Mouse (Mus musculus) stomach, embryonic 15.5 days (tissue): ENCODE data around the gene Olfr1373. TPM values are rescaled to one million over a fixed set of nuclear protein-coding genes. Genes with fewer than 3 reads are reported as not detected.
"Not testable (repeated sequence)": the region's sequence is repeated elsewhere in the genome, so short reads cannot be mapped to it uniquely, and the experiment has no call there.

ENCODE experiments used
- ATAC-seq: fragments of 200-750 bp; cut with Nextera tagmentation; 2 replicates; pipeline ENCODE4 v1.8.0; 2017; ENCODE audit warnings: low read depth, moderate number of reproducible peaks, moderate TSS enrichment; ENCODE audit not compliant: insufficient read depth, low FRiP score
- H3K27ac ChIP-seq: fragments of 300-500 bp; sonication (generic); 2 replicates; pipeline ENCODE4 v1.5.1; 2015; ENCODE audit warnings: mild to moderate bottlenecking, inconsistent platforms
- H3K27me3 ChIP-seq: fragments of 300-500 bp; sonication (generic); replicated peaks from 2 replicates; pipeline ENCODE4 v1.6.1; 2015; ENCODE audit warnings: inconsistent platforms
- H3K36me3 ChIP-seq: fragments of 300-500 bp; sonication (generic); 2 replicates; pipeline ENCODE4 v1.6.1; 2015; ENCODE audit warnings: inconsistent platforms
- H3K4me1 ChIP-seq: fragments of 300-500 bp; sonication (generic); 2 replicates; pipeline ENCODE4 v1.6.1; 2015; ENCODE audit warnings: inconsistent platforms
- H3K4me2 ChIP-seq: fragments of 300-500 bp; sonication (generic); 2 replicates; pipeline ENCODE4 v1.6.1; 2015; ENCODE audit warnings: mild to moderate bottlenecking, inconsistent platforms
- H3K4me3 ChIP-seq: fragments of 300-500 bp; sonication (generic); replicated peaks from 2 replicates; pipeline ENCODE4 v1.5.1; 2015; ENCODE audit warnings: inconsistent platforms
- H3K9ac ChIP-seq: fragments of 300-500 bp; sonication (generic); 2 replicates; pipeline ENCODE4 v1.6.1; 2015; ENCODE audit warnings: inconsistent platforms
- H3K9me3 ChIP-seq: fragments of 300-500 bp; sonication (generic); 2 replicates; pipeline ENCODE4 v1.6.1; 2016; ENCODE audit warnings: inconsistent platforms
- WGBS: fragments of 180-500 bp; shearing (Covaris S2); methylation state at CpG from one replicate; pipeline ENCODE4 v1.1.7; 2015; 5-methylcytosine and 5-hydroxymethylcytosine counted together
- polyA plus RNA-seq: library from polyadenylated mRNA; unstranded; fragments of >200 nt; fragmentation: Nextera tagmentation; extraction: Ambion mirVana; gene quantifications from 2 replicates; pipeline ENCODE4 v1.2.1, GENCODE M21; 2015

Gene Olfr1373
- polyA plus RNA-seq, 1 experiment from 2014 or later: not detected

- H3K27me3 ChIP-seq: no peaks in the 10 kb centered on the region
- no peaks in the 10 kb centered on the region for H3K9me3 ChIP-seq
- H3K27ac ChIP-seq: no peak overlapping the region
- no peak overlapping the region; the same call in 1 of the 2 replicates for H3K9ac ChIP-seq
- H3K36me3 ChIP-seq: peaks cover 16% of the 10 kb centered on the region
- no peak overlapping the region for H3K4me3 ChIP-seq
- ATAC-seq: no peak
- no peaks in the 10 kb centered on the region for H3K4me1 ChIP-seq
- no peak overlapping the region for H3K4me2 ChIP-seq
- WGBS: 57% methylated on average over 5 of the region's 5 CpGs
These were observed 16.8 kb downstream of the Olfr1373 start for GRCm38 (mm10) chr11:52128316-52129061.

- no peak overlapping the region for H3K4me2 ChIP-seq
- no peaks in the 10 kb centered on the region for H3K27me3 ChIP-seq
- H3K4me3 ChIP-seq: no peak overlapping the region
- no peak overlapping the region for H3K9ac ChIP-seq
- 72% methylated on average over 5 of the region's 5 CpGs for WGBS
- peaks cover 21% of the 10 kb centered on the region for H3K36me3 ChIP-seq
- no peak overlapping the region for H3K27ac ChIP-seq
- H3K4me1 ChIP-seq: no peaks in the 10 kb centered on the region
- H3K9me3 ChIP-seq: no peaks in the 10 kb centered on the region
- ATAC-seq: no peak
These were observed 17.6 kb downstream of the Olfr1373 start for GRCm38 (mm10) chr11:52127760-52128159.

- H3K9me3 ChIP-seq: no peaks in the 10 kb centered on the region
- 59% methylated on average over 3 of the region's 3 CpGs for WGBS
These were observed 18.2 kb downstream of the Olfr1373 start for GRCm38 (mm10) chr11:52127169-52127568.

GRCm38 (mm10) chr11:52124468-52124867, 20.9 kb downstream of the Olfr1373 start:
- peaks cover 45% of the 10 kb centered on the region for H3K36me3 ChIP-seq
- WGBS: 87% methylated on average over 4 of the region's 4 CpGs
- H3K9me3 ChIP-seq: no peaks in the 10 kb centered on the region
- no peak overlapping the region for H3K4me3 ChIP-seq
- no peaks in the 10 kb centered on the region for H3K4me1 ChIP-seq
- no peak overlapping the region for H3K4me2 ChIP-seq
- ATAC-seq: no peak
- H3K27me3 ChIP-seq: no peaks in the 10 kb centered on the region
- no peak overlapping the region for H3K27ac ChIP-seq
- no peak overlapping the region for H3K9ac ChIP-seq

More at GRCm38 (mm10) chr11:52127169-52127568, 18.2 kb downstream of the Olfr1373 start:
- Histone ChIP-seq H3K36me3 (peaks cover 25% of the 10 kb centered on the region), H3K4me1 (no peaks in the 10 kb centered on the region), H3K27ac (no peak overlapping the region), H3K9ac (no peak overlapping the region), H3K4me3 (no peak overlapping the region), H3K4me2 (no peak overlapping the region), H3K27me3 (no peaks in the 10 kb centered on the region)
- ATAC-seq: no peak

GRCm38 (mm10) chr11:52122045-52122444, 23.3 kb downstream of the Olfr1373 start:
- no peaks in the 10 kb centered on the region for H3K9me3 ChIP-seq
- peaks cover 65% of the 10 kb centered on the region for H3K36me3 ChIP-seq
- no peaks in the 10 kb centered on the region for H3K4me1 ChIP-seq
- H3K27ac ChIP-seq: no peak overlapping the region
- H3K27me3 ChIP-seq: no peaks in the 10 kb centered on the region
- H3K4me2 ChIP-seq: no peak overlapping the region
- H3K9ac ChIP-seq: no peak overlapping the region
- WGBS: 85% methylated on average over 6 of the region's 6 CpGs
- no peak overlapping the region for H3K4me3 ChIP-seq
- ATAC-seq: no peak

- not testable (repeated sequence) for H3K4me1 ChIP-seq, H3K9me3 ChIP-seq, H3K27ac ChIP-seq, H3K4me3 ChIP-seq, H3K4me2 ChIP-seq, H3K27me3 ChIP-seq, H3K9ac ChIP-seq, ATAC-seq
- H3K36me3 ChIP-seq: peaks cover 67% of the 10 kb centered on the region
These were observed 24.9 kb downstream of the Olfr1373 start for GRCm38 (mm10) chr11:52120415-52120814.

GRCm38 (mm10) chr11:52117156-52117555, 28.2 kb downstream of the Olfr1373 start:
- H3K9me3 ChIP-seq: no peaks in the 10 kb centered on the region
- ATAC-seq: no peak
- H3K4me1 ChIP-seq: no peaks in the 10 kb centered on the region
- no peaks in the 10 kb centered on the region for H3K27me3 ChIP-seq
- no peak overlapping the region for H3K27ac ChIP-seq
- no peak overlapping the region for H3K9ac ChIP-seq
- no peak overlapping the region for H3K4me3 ChIP-seq
- peaks cover 59% of the 10 kb centered on the region for H3K36me3 ChIP-seq
- 95% methylated on average over 7 of the region's 7 CpGs for WGBS
- H3K4me2 ChIP-seq: no peak overlapping the region

GRCm38 (mm10) chr11:52116117-52116516, 29.2 kb downstream of the Olfr1373 start:
- not testable (repeated sequence) for H3K27me3 ChIP-seq, H3K27ac ChIP-seq, H3K4me2 ChIP-seq, H3K4me1 ChIP-seq, ATAC-seq, H3K4me3 ChIP-seq, H3K9me3 ChIP-seq, H3K9ac ChIP-seq
- peaks cover 52% of the 10 kb centered on the region for H3K36me3 ChIP-seq
- whole genome bisulfite sequencing: 87% methylated on average over 6 of the region's 6 CpGs

GRCm38 (mm10) chr11:52115479-52115878, 29.8 kb downstream of the Olfr1373 start:
- 88% methylated on average over 3 of the region's 3 CpGs for WGBS
- Histone ChIP-seq H3K4me1 (no peaks in the 10 kb centered on the region), H3K9ac (no peak overlapping the region), H3K4me2 (no peak overlapping the region), H3K4me3 (no peak overlapping the region), H3K36me3 (peaks cover 49% of the 10 kb centered on the region), H3K9me3 (no peaks in the 10 kb centered on the region), H3K27ac (no peak overlapping the region), H3K27me3 (no peaks in the 10 kb centered on the region)
- ATAC-seq: no peak; the same call in 1 of the 2 replicates

- Histone ChIP-seq H3K4me3 (no peak overlapping the region), H3K27ac (no peak overlapping the region), H3K4me2 (no peak overlapping the region), H3K9me3 (no peaks in the 10 kb centered on the region), H3K36me3 (peaks cover 4% of the 10 kb centered on the region; the same call in 1 of the 2 replicates), H3K9ac (no peak overlapping the region), H3K27me3 (no peaks in the 10 kb centered on the region), H3K4me1 (peaks cover 5% of the 10 kb centered on the region; the same call in 1 of the 2 replicates)
- WGBS: 69% methylated on average over 1 of the region's 1 CpGs
- no peak for ATAC-seq
These were observed 35.9 kb downstream of the Olfr1373 start for GRCm38 (mm10) chr11:52109421-52109820.

GRCm38 (mm10) chr11:52108796-52109195, 36.5 kb downstream of the Olfr1373 start:
- no peak for ATAC-seq
- no peak overlapping the region for H3K9ac ChIP-seq
- WGBS: 86% methylated on average over 5 of the region's 5 CpGs
- no peak overlapping the region for H3K27ac ChIP-seq
- H3K9me3 ChIP-seq: no peaks in the 10 kb centered on the region
- no peak overlapping the region for H3K4me3 ChIP-seq
- no peak overlapping the region for H3K4me2 ChIP-seq
- no peaks in the 10 kb centered on the region for H3K36me3 ChIP-seq
- peaks cover 8% of the 10 kb centered on the region; the same call in 1 of the 2 replicates for H3K4me1 ChIP-seq
- H3K27me3 ChIP-seq: no peaks in the 10 kb centered on the region

GRCm38 (mm10) chr11:52106438-52106837, 38.9 kb downstream of the Olfr1373 start:
- no peaks in the 10 kb centered on the region for H3K36me3 ChIP-seq
- WGBS: 87% methylated on average over 1 of the region's 1 CpGs
- H3K9me3 ChIP-seq: no peaks in the 10 kb centered on the region
- no peak overlapping the region for H3K9ac ChIP-seq
- H3K27me3 ChIP-seq: no peaks in the 10 kb centered on the region
- H3K27ac ChIP-seq: no peak overlapping the region
- H3K4me1 ChIP-seq: peaks cover 14% of the 10 kb centered on the region
- no peak overlapping the region for H3K4me3 ChIP-seq
- ATAC-seq: no peak
- H3K4me2 ChIP-seq: no peak overlapping the region
